Mouse (Mus musculus) limb, embryonic 15.5 days (tissue): ENCODE results near the gene Myh7. TPM values are rescaled to one million over a fixed set of nuclear protein-coding genes. Genes with fewer than 3 reads are reported as not detected.
A peak's percentile ranks its signal among the peaks of the same experiment; 100 is the strongest.
"Not testable (repeated sequence)": the region's sequence is repeated elsewhere in the genome, so short reads cannot be mapped to it uniquely, and the experiment has no call there.

Experiments used
- ATAC-seq: fragments of 200-750 bp; cut with Nextera tagmentation; 2 replicates; pipeline ENCODE4 v1.8.0; 2017; ENCODE audit warnings: low read depth, moderate TSS enrichment; ENCODE audit not compliant: insufficient number of reproducible peaks, low FRiP score, low TSS enrichment
- H3K27ac ChIP-seq: fragments of 300-500 bp; sonication (generic); 2 replicates; pipeline ENCODE4 v1.5.1; 2015; ENCODE audit warnings: moderate library complexity, mild to moderate bottlenecking, inconsistent platforms
- H3K27me3 ChIP-seq: fragments of 300-500 bp; sonication (generic); 2 replicates; pipeline ENCODE4 v1.6.1; 2015; ENCODE audit warnings: inconsistent platforms
- H3K36me3 ChIP-seq: fragments of 300-500 bp; sonication (generic); 2 replicates; pipeline ENCODE4 v1.6.1; 2015; ENCODE audit warnings: inconsistent platforms
- H3K4me1 ChIP-seq: fragments of 300-500 bp; sonication (generic); 2 replicates; pipeline ENCODE4 v1.6.1; 2015; ENCODE audit warnings: inconsistent platforms
- H3K4me2 ChIP-seq: fragments of 300-500 bp; sonication (generic); 2 replicates; pipeline ENCODE4 v1.6.1; 2015; ENCODE audit warnings: mild to moderate bottlenecking, inconsistent platforms
- H3K4me3 ChIP-seq: fragments of 300-500 bp; sonication (generic); 2 replicates; pipeline ENCODE4 v1.5.1; 2015; ENCODE audit warnings: mild to moderate bottlenecking, inconsistent platforms
- H3K9ac ChIP-seq: fragments of 300-500 bp; sonication (generic); 2 replicates; pipeline ENCODE4 v1.6.1; 2015; ENCODE audit warnings: inconsistent platforms
- H3K9me3 ChIP-seq: fragments of 300-500 bp; sonication (generic); 2 replicates; pipeline ENCODE4 v1.6.1; 2016; ENCODE audit warnings: inconsistent platforms
- WGBS: fragments of 180-500 bp; shearing (Covaris S2); methylation state at CpG from one replicate; pipeline ENCODE4 v1.1.7; 2015; 5-methylcytosine and 5-hydroxymethylcytosine counted together
- polyA plus RNA-seq: library from polyadenylated mRNA; unstranded; fragments of >200 nt; fragmentation: Nextera tagmentation; extraction: Ambion mirVana; gene quantifications from 2 replicates; pipeline ENCODE4 v1.2.1, GENCODE M21; 2015

Myh7 gene
- 33.5 and 95.2 TPM in 2 replicates for polyA plus RNA-seq

DNA sequence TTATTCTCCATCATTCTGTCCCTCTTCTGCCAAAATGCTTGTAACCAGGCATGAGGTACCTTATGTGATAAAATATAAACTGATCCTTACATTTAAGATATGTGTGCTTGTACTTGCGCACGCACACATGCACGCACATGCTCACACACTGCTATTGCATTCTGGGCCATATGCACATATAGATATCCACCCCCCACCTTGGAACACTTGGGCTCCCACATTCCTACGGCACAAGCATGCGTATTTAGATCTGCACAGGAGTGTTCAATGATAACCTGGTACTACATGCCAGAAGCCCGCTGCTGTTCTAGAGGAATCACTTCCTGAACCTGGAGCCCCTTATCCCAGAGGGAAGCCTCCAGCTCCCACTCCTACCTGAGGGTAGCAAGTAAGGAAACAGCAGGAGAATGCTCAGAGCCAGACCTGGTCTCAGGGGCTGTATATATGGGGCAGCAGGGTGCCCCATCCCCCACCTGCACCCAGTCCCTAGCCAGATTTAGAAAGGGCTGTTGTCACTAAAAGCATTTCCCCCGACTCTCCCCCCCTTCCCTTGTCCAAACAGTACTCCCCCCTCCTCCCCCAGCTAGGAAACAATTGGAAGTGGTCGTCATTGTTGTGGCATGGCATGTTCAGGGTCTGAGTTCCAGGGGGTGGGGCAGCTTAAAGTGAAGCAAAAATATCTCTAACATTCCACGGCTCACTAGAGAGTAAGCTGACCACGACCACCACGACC lies at the start of gene Myh7:
Gene Myh7 (minus strand): TSS at position 491 of the 733 bp plus-strand sequence.
- Histone ChIP-seq H3K4me3 (no peak within 1 kb of the TSS), H3K36me3 (no peaks in the 10 kb centered on the region), H3K4me1 (peaks cover 10% of the 10 kb centered on the region), H3K27me3 (no peaks in the 10 kb centered on the region), H3K27ac (peak within 1 kb of the TSS; percentile 23; the same call in 1 of the 2 replicates), H3K9ac (no peak within 1 kb of the TSS), H3K4me2 (no peak within 1 kb of the TSS), H3K9me3 (no peaks in the 10 kb centered on the region)
- no peak; the same call in 1 of the 2 replicates for ATAC-seq
- 53% methylated on average over 11 of the region's 11 CpGs for WGBS

DNA sequence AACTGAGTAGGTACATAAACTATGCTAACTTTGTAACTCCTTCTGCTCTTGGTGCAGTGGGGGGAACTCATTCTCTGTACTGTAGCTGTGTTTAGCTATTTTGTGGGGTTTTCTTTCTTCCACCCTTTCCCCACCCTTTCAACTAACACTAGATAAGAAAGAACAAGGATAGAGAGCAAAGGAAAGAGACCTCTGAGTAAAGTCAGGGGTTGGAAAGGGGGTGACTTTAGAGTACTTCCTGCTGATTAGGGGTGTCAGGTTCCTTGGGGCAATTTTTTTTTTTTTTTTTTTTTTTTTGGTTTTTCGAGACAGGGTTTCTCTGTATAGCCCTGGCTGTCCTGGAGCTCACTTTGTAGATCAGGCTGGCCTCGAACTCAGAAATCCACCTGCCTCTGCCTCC lies 49.3 kb upstream of the Myh7 start:
- not testable (repeated sequence) for H3K9ac ChIP-seq, H3K27me3 ChIP-seq, H3K4me1 ChIP-seq, H3K4me2 ChIP-seq, H3K36me3 ChIP-seq, H3K4me3 ChIP-seq, H3K9me3 ChIP-seq, H3K27ac ChIP-seq, ATAC-seq
- 83% methylated on average over 1 of the region's 2 CpGs for WGBS

DNA sequence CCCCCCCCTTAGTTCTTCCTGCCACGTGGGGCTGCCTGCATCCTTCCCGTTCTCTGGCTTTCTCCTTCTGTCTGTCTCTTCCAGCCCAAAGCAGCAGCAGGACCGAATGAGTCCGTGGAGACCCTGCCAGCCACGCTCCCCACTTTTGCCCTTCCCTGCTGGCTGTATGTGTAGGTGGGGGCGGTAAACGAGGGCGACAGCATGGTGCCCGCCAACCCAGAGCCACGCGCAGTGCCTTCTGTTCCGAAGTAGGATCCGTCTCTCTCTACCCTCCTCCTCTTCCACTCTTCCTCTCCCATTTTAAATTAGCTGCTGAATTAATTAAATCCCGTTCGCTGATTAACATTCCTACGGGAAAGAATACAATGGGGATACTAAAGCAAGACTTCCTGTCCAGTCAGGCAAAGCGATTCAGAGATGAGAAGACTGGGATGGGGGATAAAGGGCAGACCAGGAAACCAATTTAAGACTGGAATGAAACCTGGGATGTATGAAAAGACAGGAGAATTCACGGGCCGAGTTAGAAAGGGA lies 38.3 kb upstream of the Myh7 start:
- Histone ChIP-seq H3K4me1 (peaks cover 10% of the 10 kb centered on the region), H3K9me3 (no peaks in the 10 kb centered on the region), H3K36me3 (no peaks in the 10 kb centered on the region), H3K9ac (no peak overlapping the region), H3K27ac (no peak overlapping the region), H3K4me3 (no peak overlapping the region), H3K4me2 (no peak overlapping the region), H3K27me3 (no peaks in the 10 kb centered on the region)
- 61% methylated on average over 19 of the region's 19 CpGs for WGBS
- ATAC-seq = no peak

GRCm38 (mm10) chr14:55029034-55029698 lies 34.7 kb upstream of the Myh7 start:
- 13% methylated on average over 11 of the region's 11 CpGs for WGBS
- peaks cover 17% of the 10 kb centered on the region for H3K36me3 ChIP-seq
- no peaks in the 10 kb centered on the region for H3K9me3 ChIP-seq
- no peak overlapping the region for H3K27ac ChIP-seq
- H3K27me3 ChIP-seq = no peaks in the 10 kb centered on the region
- ATAC-seq = no peak
- H3K4me3 ChIP-seq = no peak overlapping the region
- H3K4me2 ChIP-seq = no peak overlapping the region
- peaks cover 14% of the 10 kb centered on the region for H3K4me1 ChIP-seq
- H3K9ac ChIP-seq = no peak overlapping the region

- Histone ChIP-seq H3K27ac (no peak overlapping the region), H3K36me3 (peaks cover 24% of the 10 kb centered on the region), H3K27me3 (no peaks in the 10 kb centered on the region), H3K4me1 (peaks cover 14% of the 10 kb centered on the region), H3K4me3 (no peak overlapping the region), H3K9me3 (no peaks in the 10 kb centered on the region), H3K9ac (no peak overlapping the region), H3K4me2 (no peak overlapping the region)
- no peak for ATAC-seq
- 9% methylated on average over 5 of the region's 5 CpGs for WGBS
Observed at GRCm38 (mm10) chr14:55028333-55028835, 34.0 kb upstream of the Myh7 start.

DNA sequence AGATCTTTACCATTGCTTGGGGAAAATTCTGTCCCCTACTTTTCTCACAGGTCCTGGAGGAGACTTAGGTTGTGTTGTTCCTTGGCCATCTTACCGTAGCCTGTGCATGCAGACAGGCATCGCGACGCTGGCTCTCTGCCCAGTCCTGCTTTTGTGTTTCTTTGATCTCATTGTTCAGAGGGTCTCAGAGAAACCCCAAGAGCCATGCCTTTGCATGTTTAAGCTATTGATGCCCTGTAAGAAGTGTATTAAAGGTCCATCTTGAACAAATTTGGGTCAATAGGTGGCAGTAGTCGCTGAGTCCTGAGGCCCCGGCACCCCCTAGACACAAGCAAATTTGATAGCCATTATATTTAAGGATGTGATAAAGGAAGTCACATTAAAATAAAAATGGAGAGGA lies 33.2 kb upstream of the Myh7 start:
- H3K4me2 ChIP-seq = no peak overlapping the region
- H3K36me3 ChIP-seq = peaks cover 31% of the 10 kb centered on the region
- no peak overlapping the region for H3K9ac ChIP-seq
- ATAC-seq = no peak
- 24% methylated on average over 6 of the region's 6 CpGs for WGBS
- no peak overlapping the region for H3K27ac ChIP-seq
- H3K27me3 ChIP-seq = no peaks in the 10 kb centered on the region
- peaks cover 14% of the 10 kb centered on the region for H3K4me1 ChIP-seq
- H3K4me3 ChIP-seq = no peak overlapping the region
- H3K9me3 ChIP-seq = no peaks in the 10 kb centered on the region

- WGBS = 18% methylated on average over 5 of the region's 5 CpGs
- no peak overlapping the region for H3K27ac ChIP-seq
- peaks cover 35% of the 10 kb centered on the region for H3K36me3 ChIP-seq
Observed at GRCm38 (mm10) chr14:55027251-55027650, 32.8 kb upstream of the Myh7 start.

GRCm38 (mm10) chr14:55025527-55025926 lies 31.1 kb upstream of the Myh7 start:
- Histone ChIP-seq H3K27ac (no peak overlapping the region), H3K4me1 (peaks cover 14% of the 10 kb centered on the region), H3K4me3 (no peak overlapping the region), H3K9ac (no peak overlapping the region), H3K36me3 (peaks cover 52% of the 10 kb centered on the region), H3K27me3 (no peaks in the 10 kb centered on the region), H3K4me2 (no peak overlapping the region), H3K9me3 (no peaks in the 10 kb centered on the region)
- 72% methylated on average over 5 of the region's 5 CpGs for WGBS
- no peak for ATAC-seq

More at GRCm38 (mm10) chr14:55027251-55027650, 32.8 kb upstream of the Myh7 start:
- no peak for ATAC-seq
- no peak overlapping the region for H3K4me2 ChIP-seq
- no peaks in the 10 kb centered on the region for H3K9me3 ChIP-seq
- no peaks in the 10 kb centered on the region for H3K27me3 ChIP-seq
- H3K9ac ChIP-seq = no peak overlapping the region
- H3K4me1 ChIP-seq = peaks cover 14% of the 10 kb centered on the region
- H3K4me3 ChIP-seq = no peak overlapping the region

DNA sequence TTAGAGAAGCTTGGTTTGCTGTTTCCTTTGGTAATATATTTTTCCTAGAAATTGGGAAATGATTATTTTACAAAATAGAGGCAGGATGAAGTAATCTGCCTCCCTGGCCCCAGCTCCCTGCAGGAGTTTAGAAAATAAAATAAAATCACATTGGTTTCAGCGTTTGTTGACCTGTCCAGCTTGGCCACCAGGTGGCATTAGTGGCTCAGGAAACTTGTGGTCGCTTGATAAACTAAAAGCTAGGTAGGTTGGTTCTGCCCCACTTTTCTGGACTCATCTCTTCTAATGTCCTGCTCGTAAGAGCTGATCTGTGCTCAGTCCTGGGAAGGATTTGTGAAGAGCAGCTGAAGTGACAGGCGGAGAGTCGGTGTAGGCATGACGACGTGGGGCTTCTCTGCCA lies 29.8 kb upstream of the Myh7 start:
- H3K9me3 ChIP-seq = no peaks in the 10 kb centered on the region
- no peaks in the 10 kb centered on the region for H3K27me3 ChIP-seq
- WGBS = 63% methylated on average over 7 of the region's 7 CpGs
- no peak overlapping the region for H3K9ac ChIP-seq
- ATAC-seq = no peak
- peaks cover 14% of the 10 kb centered on the region for H3K4me1 ChIP-seq
- no peak overlapping the region for H3K27ac ChIP-seq
- peaks cover 55% of the 10 kb centered on the region for H3K36me3 ChIP-seq
- no peak overlapping the region for H3K4me3 ChIP-seq
- no peak overlapping the region for H3K4me2 ChIP-seq

DNA sequence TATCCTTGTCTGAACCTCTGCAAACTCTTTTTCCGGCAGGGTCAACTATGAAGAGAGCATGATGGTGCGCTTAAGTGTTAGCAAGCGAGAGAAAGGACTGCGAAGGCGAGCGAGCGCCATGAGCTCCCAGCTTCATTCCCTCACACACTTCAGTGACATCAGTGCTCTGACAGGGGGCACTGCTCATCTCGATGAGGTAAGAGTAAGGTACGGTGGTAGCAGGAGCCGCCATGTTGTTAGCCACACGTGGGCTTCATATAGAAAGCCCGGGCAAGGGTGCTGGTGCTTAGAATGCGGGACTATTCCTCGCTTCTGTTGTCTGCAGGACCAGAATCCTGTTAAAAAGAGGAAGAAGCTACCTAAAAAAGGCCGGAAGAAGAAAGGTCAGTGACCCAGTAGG lies 28.6 kb upstream of the Myh7 start:
- Histone ChIP-seq H3K9me3 (no peaks in the 10 kb centered on the region), H3K27ac (no peak overlapping the region), H3K4me1 (peaks cover 6% of the 10 kb centered on the region; the same call in 1 of the 2 replicates), H3K36me3 (peaks cover 60% of the 10 kb centered on the region), H3K4me2 (no peak overlapping the region), H3K4me3 (no peak overlapping the region), H3K9ac (no peak overlapping the region), H3K27me3 (no peaks in the 10 kb centered on the region)
- ATAC-seq = no peak
- WGBS = 92% methylated on average over 15 of the region's 15 CpGs

DNA sequence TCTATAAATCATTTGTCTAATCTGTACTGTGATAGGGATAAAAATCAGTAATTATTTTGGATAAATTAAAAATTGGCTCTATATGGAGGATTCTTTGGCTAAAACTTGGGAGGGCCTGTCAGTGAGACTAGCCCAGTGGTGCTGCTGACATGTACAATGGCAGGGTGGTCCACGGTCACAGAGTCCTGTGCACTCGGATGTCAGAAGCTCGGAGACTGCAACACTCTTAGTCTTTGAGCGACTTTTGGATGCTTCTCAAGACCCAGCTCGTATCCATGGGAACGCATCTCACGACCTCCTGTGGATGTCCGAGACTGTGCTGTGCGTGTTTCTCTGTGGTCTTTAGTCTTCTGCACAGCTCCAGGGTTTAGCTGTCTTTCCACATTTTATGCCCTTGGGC lies 26.0 kb upstream of the Myh7 start:
- H3K4me3 ChIP-seq = no peak overlapping the region
- H3K4me1 ChIP-seq = no peaks in the 10 kb centered on the region
- no peak overlapping the region for H3K4me2 ChIP-seq
- no peaks in the 10 kb centered on the region for H3K9me3 ChIP-seq
- 86% methylated on average over 9 of the region's 9 CpGs for WGBS
- H3K27me3 ChIP-seq = no peaks in the 10 kb centered on the region
- peaks cover 64% of the 10 kb centered on the region for H3K36me3 ChIP-seq
- no peak overlapping the region for H3K27ac ChIP-seq
- no peak overlapping the region for H3K9ac ChIP-seq
- ATAC-seq = no peak

DNA sequence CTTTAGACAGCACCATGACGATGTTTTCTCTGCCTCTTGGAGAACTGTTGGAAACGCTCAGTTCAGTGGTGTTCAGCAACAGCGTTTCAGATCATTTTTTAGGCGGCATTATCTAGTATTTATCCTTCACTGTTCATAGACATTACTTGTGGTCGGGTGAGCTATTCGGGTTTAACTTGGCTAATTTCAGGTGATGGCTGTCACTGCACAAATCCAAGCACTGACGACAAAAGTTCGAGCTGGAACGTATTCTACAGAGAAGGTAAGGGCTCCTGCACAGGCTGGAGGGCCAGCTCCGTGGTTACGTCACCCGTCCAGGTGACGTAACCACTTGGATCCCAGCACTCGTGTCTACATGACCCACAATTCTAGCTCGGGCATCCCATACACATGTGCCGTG lies 22.4 kb upstream of the Myh7 start:
- WGBS = 91% methylated on average over 16 of the region's 16 CpGs
- ATAC-seq = no peak
- Histone ChIP-seq H3K9ac (no peak overlapping the region), H3K27me3 (no peaks in the 10 kb centered on the region), H3K36me3 (peaks cover 31% of the 10 kb centered on the region), H3K4me3 (no peak overlapping the region), H3K27ac (no peak overlapping the region), H3K4me1 (no peaks in the 10 kb centered on the region), H3K9me3 (no peaks in the 10 kb centered on the region), H3K4me2 (no peak overlapping the region)
